Mouse (Mus musculus) liver, postnatal 0 days (tissue): Measurements from ENCODE around the gene 4930595D18Rik.

Experiments
- CTCF ChIP-seq: sonication (generic); IDR thresholded peaks from 2 replicates; pipeline ENCODE4 v1.5.1; 2016; ENCODE audit warnings: antibody characterized with exemption, low read depth
- EP300 ChIP-seq: IDR thresholded peaks from 2 replicates; pipeline ENCODE4 v1.6.1; 2016; ENCODE audit warnings: antibody characterized with exemption, low read depth, mild to moderate bottlenecking

- TF ChIP-seq CTCF (no peak), EP300 (no peak)
These were observed 43.1 kb upstream of the 4930595D18Rik start for GRCm38 (mm10) chr12:111227410-111227809.
